In the genomic region with DNA sequence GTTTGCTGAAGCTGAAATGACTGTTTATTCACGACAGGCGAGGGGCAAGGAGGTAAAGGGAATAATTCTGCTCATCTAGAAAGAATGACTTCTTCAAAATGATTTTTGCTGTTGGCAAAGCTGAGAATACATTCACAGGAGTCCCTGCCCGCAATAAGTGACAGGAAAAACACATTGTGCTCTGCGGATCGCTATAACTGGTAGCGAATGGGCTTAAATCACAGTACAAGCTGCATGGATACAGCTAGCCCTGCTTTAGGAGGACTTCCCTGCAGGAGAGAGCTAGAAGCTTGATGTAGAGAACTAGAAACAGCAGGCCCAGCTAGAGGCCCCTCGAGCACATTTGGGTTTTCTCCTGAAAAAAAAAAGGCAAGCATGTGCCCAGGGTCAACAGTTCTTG, we compare ENCODE assay signal across 18 mouse cellular contexts.
A peak's percentile ranks its signal among the peaks of the same experiment; 100 is the strongest.
DNase-seq lines count a peak whose midpoint lies in the region; ATAC-seq and TF ChIP-seq lines count a peak whose summit lies in the region.
"Had no signal": no experiment of that assay in that cellular context is flagged by ENCODE, and none has a peak within 500 bp of the region (broad histone marks: within the 10 kb centered on the region; RNA-seq: fewer than 3 reads in every experiment).

No protein-coding gene starts in this region.

- H3K4me1 ChIP-seq in hindbrain, embryonic 15.5 days (replicated peaks) = peaks cover 19% of the 10 kb centered on the region
- no peaks in the 10 kb centered on the region; the same call in 1 of the 2 replicates for H3K4me1 ChIP-seq in hindbrain, embryonic 11.5 days (replicated peaks; ENCODE audit: control insufficient read depth, insufficient read depth, low read length)
- H3K4me1 ChIP-seq: intestine, embryonic 15.5 days; limb, embryonic 15.5 days had no signal

- intact Hi-C loops in left cerebral cortex, adult 2 months (cut with DNase I) = loop anchor here (5.0 kb wide), 2 partner anchors 126 to 211 kb away; no protein-coding TSS in a partner anchor
- intact Hi-C loops in left cerebral cortex, postnatal 10 days (cut with DNase I) = loop anchor here (10.0 kb wide), 1 partner anchor 209 kb away; no protein-coding TSS in a partner anchor

- no peaks in the 10 kb centered on the region for H3K9me3 ChIP-seq in hindbrain, embryonic 15.5 days
- no peaks in the 10 kb centered on the region for H3K9me3 ChIP-seq in hindbrain, embryonic 11.5 days (ENCODE audit: control insufficient read depth, low read length)
- H3K9me3 ChIP-seq: heart, embryonic 15.5 days; intestine, embryonic 15.5 days; limb, embryonic 15.5 days; midbrain, embryonic 13.5 days had no signal

- H3K36me3 ChIP-seq in hindbrain, embryonic 15.5 days = no peaks in the 10 kb centered on the region
- H3K36me3 ChIP-seq in hindbrain, embryonic 11.5 days (ENCODE audit: control insufficient read depth, insufficient read depth, low read length) = no peaks in the 10 kb centered on the region
- H3K36me3 ChIP-seq: heart, embryonic 15.5 days; intestine, embryonic 15.5 days; limb, embryonic 15.5 days; midbrain, embryonic 13.5 days had no signal

- 75% methylated on average over 7 of the region's 7 CpGs for WGBS in hindbrain, embryonic 15.5 days
- 87% methylated on average over 7 of the region's 7 CpGs for WGBS in hindbrain, embryonic 11.5 days

- H3K27ac ChIP-seq in hindbrain, embryonic 15.5 days (replicated peaks) = peak overlapping the region; percentile 59; the same call in 1 of the 2 replicates
- no peak overlapping the region for H3K27ac ChIP-seq in hindbrain, embryonic 11.5 days (ENCODE audit: low read depth, low read length)
- H3K27ac ChIP-seq in left cerebral cortex, adult 2 months = peak overlapping the region; percentile 79
- H3K27ac ChIP-seq: heart, adult 2 months; heart, embryonic 15.5 days; intestine, embryonic 15.5 days; limb, embryonic 15.5 days; midbrain, embryonic 13.5 days had no signal

- no peak for DNase-seq in hindbrain, embryonic 11.5 days (ENCODE audit: low spot score)
- no peak for DNase-seq in left cerebral cortex, adult 2 months (ENCODE audit: extremely low spot score in 1 of 2, low spot score in 2 of 2)
- no peak for DNase-seq in left cerebral cortex, postnatal 10 days (ENCODE audit: extremely low spot score in 1 of 2, low spot score in 2 of 2)
- DNase-seq in right cerebral cortex, adult 2 months (ENCODE audit: low spot score in 2 of 2) = peak; percentile 33 to 44
- DNase-seq in right cerebral cortex, postnatal 4 days = no peak
- DNase-seq: cerebellum, adult 8-10 months; heart, adult 2 months; kidney, adult 9 months; kidney, postnatal 25 days; spleen, adult 18-20 months; thymus, postnatal 36 days had no signal

- H3K4me2 ChIP-seq in hindbrain, embryonic 15.5 days = no peak overlapping the region
- no peak overlapping the region for H3K4me2 ChIP-seq in hindbrain, embryonic 11.5 days (replicated peaks; ENCODE audit: low read depth, low read length)
- H3K4me2 ChIP-seq: heart, embryonic 15.5 days; intestine, embryonic 15.5 days; limb, embryonic 15.5 days; midbrain, embryonic 13.5 days had no signal

- H3K9ac ChIP-seq in hindbrain, embryonic 15.5 days = no peak overlapping the region
- no peak overlapping the region for H3K9ac ChIP-seq in hindbrain, embryonic 11.5 days (ENCODE audit: low read depth, low read length)
- H3K9ac ChIP-seq: heart, embryonic 15.5 days; intestine, embryonic 15.5 days; limb, embryonic 15.5 days; midbrain, embryonic 13.5 days had no signal

- TF ChIP-seq CTCF in left cerebral cortex, adult 2 months (IDR thresholded peaks at IDR 0.05) = no peak

- H3K27me3 ChIP-seq in hindbrain, embryonic 15.5 days = no peaks in the 10 kb centered on the region
- no peaks in the 10 kb centered on the region for H3K27me3 ChIP-seq in hindbrain, embryonic 11.5 days (ENCODE audit: control insufficient read depth, insufficient read depth, low read length)
- H3K27me3 ChIP-seq: heart, embryonic 15.5 days; intestine, embryonic 15.5 days; limb, embryonic 15.5 days; midbrain, embryonic 13.5 days had no signal

- ATAC-seq in hindbrain, embryonic 15.5 days (ENCODE audit: low FRiP score, low read depth) = no peak
- no peak for ATAC-seq in hindbrain, embryonic 11.5 days (ENCODE audit: low FRiP score)
- no peak for ATAC-seq in granulocyte monocyte progenitor cell, adult 5-6 weeks (replicated peaks; ENCODE audit: poor library complexity, severe bottlenecking)
- ATAC-seq: intestine, embryonic 15.5 days; midbrain, embryonic 13.5 days had no signal

- H3K4me3 ChIP-seq in hindbrain, embryonic 15.5 days = no peak overlapping the region
- no peak overlapping the region for H3K4me3 ChIP-seq in hindbrain, embryonic 11.5 days (ENCODE audit: low read depth, low read length)
- no peak overlapping the region for H3K4me3 ChIP-seq in left cerebral cortex, adult 2 months
- H3K4me3 ChIP-seq: heart, adult 2 months; heart, embryonic 15.5 days; intestine, embryonic 15.5 days; limb, embryonic 15.5 days; midbrain, embryonic 13.5 days; myocyte had no signal

Comparison
In these comparisons a context has a peak if more than half of its experiments do, and no peak if none do; other contexts are left out.
1. DNase-seq: peak in right cerebral cortex, adult 2 months (2 of 2); none in hindbrain, embryonic 11.5 days (single experiment), left cerebral cortex, adult 2 months (0 of 2), left cerebral cortex, postnatal 10 days (0 of 2) and right cerebral cortex, postnatal 4 days (single experiment).